Mouse (Mus musculus) frontal cortex, adult 2 months (tissue): ENCODE measurements around the gene Bfsp2. TPM values are rescaled to one million over a fixed set of nuclear protein-coding genes. Genes with fewer than 3 reads are reported as not detected.

ENCODE experiments used
- DNase-seq, 2 experiments: peaks; one replicate each; pipeline ENCODE4 v3.0.0; 2022; ENCODE audit warnings: low spot score in 1 of 2; ENCODE audit errors: extremely low spot score in 1 of 2
- polyA plus RNA-seq: library from polyadenylated mRNA; depleted of rRNA; stranded (reverse); fragments of >200 nt; gene quantifications from 2 replicates; pipeline ENCODE4 v1.2.3, GENCODE M21; 2012; rRNA removed

Gene Bfsp2
- polyA plus RNA-seq, 1 experiment, result 6.9 TPM

GRCm38 (mm10) chr9:103386573-103386972 lies 93.6 kb downstream of the Bfsp2 start:
- DNase-seq, result no peak

GRCm38 (mm10) chr9:103385600-103385999 lies 94.6 kb downstream of the Bfsp2 start:
- no peak for DNase-seq

DNA sequence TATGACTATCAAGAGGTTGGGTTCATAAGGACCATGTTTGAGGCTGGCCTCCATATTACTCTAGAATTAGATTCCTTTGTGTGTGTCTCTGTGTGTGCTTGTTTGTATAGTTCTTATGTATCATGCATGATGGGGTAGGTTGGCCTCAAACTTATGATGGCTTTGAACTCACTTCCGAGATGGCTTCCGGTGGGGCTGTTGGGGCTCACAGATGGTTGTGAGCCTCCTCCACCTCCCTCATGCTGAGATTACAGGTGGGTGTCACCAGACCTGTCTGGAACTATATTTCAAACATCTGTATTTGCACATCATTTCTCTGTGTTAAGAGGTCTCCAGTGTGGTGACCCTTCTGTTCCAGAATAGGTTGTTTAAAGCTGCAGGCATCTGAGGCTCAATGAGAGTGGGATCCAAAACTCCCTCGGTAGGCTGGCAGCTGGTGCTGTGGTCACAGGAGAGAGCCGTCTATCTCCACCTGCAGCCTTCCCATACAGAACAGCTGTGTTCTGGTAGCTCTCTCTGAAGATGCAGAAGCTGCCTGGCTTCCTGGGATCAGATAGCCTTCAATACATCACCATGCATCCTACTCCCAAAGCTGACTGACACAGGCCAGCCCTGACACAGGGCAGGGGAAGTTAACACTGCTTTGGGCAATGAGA lies 96.0 kb downstream of the Bfsp2 start:
- no peak for DNase-seq

DNA sequence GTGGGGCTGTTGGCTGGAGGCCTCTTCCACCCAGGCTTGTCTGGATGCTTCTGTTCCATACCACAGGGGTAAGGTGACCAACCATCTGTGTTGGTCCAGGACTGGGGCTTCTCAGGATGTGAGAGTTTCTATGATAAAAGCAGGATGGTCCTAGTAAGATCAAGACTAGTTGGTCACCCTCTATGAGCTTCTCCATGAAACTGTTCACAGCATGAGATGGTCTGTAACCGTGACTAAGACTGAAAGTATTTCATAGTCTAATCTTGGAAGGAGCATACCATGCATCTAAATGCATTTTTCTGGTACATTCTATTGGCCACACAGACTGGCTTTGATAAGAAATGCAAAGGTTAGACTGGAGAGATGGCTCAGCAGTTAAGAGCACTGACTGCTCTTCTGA lies 96.6 kb downstream of the Bfsp2 start:
- DNase-seq, result no peak

DNA sequence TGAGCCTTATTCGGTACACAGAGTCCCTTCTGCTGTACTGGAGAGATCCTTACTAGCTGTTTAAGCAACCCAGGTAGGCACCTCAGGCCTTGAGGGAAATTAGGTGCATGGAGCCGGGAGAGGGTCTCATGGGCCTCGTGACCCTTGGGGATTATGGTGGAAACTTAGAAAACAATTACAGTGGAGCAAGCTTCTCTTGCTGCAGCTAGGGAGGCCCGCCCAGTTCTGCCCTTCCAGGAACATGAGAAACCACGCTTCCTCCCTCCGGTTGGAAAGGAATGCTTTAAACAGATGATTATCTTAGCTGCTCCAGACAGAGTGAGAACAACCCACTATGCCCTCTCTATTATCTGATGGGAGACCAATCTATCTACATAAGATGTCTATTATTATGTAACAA lies 97.2 kb downstream of the Bfsp2 start:
- DNase-seq, result no peak

DNA sequence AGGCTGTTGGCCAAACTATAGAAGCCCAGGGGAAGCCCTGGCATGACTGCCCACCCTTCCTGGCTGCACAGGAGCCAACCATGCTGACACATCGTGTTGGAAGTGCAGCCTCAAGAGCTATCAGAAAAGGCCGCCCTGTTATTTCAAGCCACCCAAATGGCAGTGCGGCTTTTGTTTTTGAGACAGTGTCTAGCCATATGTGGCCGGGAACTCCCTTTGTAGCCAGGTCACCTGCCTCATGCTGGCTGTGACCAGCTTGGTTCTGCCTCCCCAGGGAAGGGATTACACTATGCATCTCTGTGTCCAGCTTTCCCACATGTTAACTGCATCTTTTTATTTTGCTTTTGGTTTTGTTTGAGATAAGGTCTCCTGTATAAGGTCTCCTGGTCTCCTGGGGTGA lies 99.7 kb downstream of the Bfsp2 start:
- DNase-seq, result no peak

- DNase-seq, result no peak
Observed at GRCm38 (mm10) chr9:103379199-103379598, 101.0 kb downstream of the Bfsp2 start.

GRCm38 (mm10) chr9:103378686-103379085 lies 101.5 kb downstream of the Bfsp2 start:
- no peak for DNase-seq

GRCm38 (mm10) chr9:103376346-103377320 lies 103.6 kb downstream of the Bfsp2 start:
- no peak for DNase-seq

Other genes starting within 250 kb of the Bfsp2 start
- gene Trf, start 250.0 kb downstream of the Bfsp2 start, polyA plus RNA-seq, result 154 and 202 TPM in 2 replicates
- gene 1300017J02Rik, start 175.3 kb downstream of the Bfsp2 start, polyA plus RNA-seq, result 0.78 and 1.00 TPM in 2 replicates
- gene Topbp1, start 175.2 kb downstream of the Bfsp2 start, polyA plus RNA-seq, result 12.6 and 13.9 TPM in 2 replicates
- gene Cdv3, start 114.6 kb downstream of the Bfsp2 start, polyA plus RNA-seq, result 53.9 TPM in 2 replicates